ENCODE assay signal across 9 mouse cellular contexts in the genomic region with DNA sequence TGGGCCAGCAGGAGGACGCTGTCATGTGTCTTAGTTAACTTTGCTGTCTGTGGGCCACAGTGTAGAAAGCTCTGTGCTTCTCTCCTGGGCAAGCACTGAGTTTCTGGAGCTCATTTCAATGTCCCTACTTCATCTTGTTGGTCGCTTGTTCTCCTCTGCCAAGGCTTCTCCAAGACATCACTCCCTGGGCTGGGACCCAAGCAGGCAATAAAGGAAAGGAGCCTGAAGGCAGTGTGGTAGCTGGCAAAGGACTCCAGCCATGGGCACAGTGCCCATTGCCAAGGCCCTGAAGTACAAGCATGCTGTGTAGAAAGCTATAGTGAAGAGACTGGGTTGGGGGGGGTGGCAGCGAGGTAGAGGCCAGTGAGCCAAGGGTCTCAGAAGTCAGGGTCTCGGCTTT. TPM values are rescaled to one million over a fixed set of nuclear protein-coding genes. Genes with fewer than 3 reads are reported as not detected.
DNase-seq lines count a peak whose midpoint lies in the region.
"Had no signal": no experiment of that assay in that cellular context is flagged by ENCODE, and none has a peak within 500 bp of the region (broad histone marks: within the 10 kb centered on the region; RNA-seq: fewer than 3 reads in every experiment).

No protein-coding gene starts in this region.

- intact Hi-C loops in left cerebral cortex, postnatal 25 days (cut with DNase I): no loop called here

- peak; percentile 34 for DNase-seq in layer of hippocampus, adult 11-12 months (ENCODE audit: low spot score)
- no peak for DNase-seq in layer of hippocampus, adult 9-10 months (ENCODE audit: low spot score)
- peak; percentile 55 to 71 for DNase-seq in adrenal gland, postnatal 36 days
- peak; percentile 27 for DNase-seq in fibroblast of lung, adult 2 months (ENCODE audit: low read depth)
- DNase-seq in left cerebral cortex, postnatal 25 days (ENCODE audit: low spot score in 2 of 2): peak; percentile 9 to 31
- no peak for DNase-seq in MN1 (ENCODE audit: low spot score)
- no peak for DNase-seq in retina, postnatal 1 day
- no peak for DNase-seq in thymus, postnatal 10 days (ENCODE audit: low spot score in 2 of 2)
- DNase-seq: thymus, postnatal 14 days had no signal

RNA-seq across cellular contexts. Expression of a gene that starts 15.5 kb away (rescaled TPM):
- not detected for total RNA-seq in adrenal gland, postnatal 36 days (2021)
- not detected for total RNA-seq in left cerebral cortex, postnatal 25 days (2021)

RNA-seq across cellular contexts. Expression of a gene that starts 38.8 kb away (rescaled TPM):
- 100 to 1,000 TPM; 122 to 238 TPM for total RNA-seq in adrenal gland, postnatal 36 days (2021)
- total RNA-seq in left cerebral cortex, postnatal 25 days (2021): 10 to 100 TPM; 31.9 to 42.4 TPM

Comparison
In these comparisons a context has a peak if more than half of its experiments do, and no peak if none do; other contexts are left out.
1. DNase-seq: peak in layer of hippocampus, adult 11-12 months (single experiment), adrenal gland, postnatal 36 days (2 of 2), fibroblast of lung, adult 2 months (single experiment) and left cerebral cortex, postnatal 25 days (2 of 2); none in layer of hippocampus, adult 9-10 months (single experiment), MN1 (single experiment), retina, postnatal 1 day (single experiment) and thymus, postnatal 10 days (0 of 2).